Mouse (Mus musculus): ENCODE data around the gene Map3k5.

GRCm38 (mm10) chr10:20060320-20060970, 126.2 kb downstream of the Map3k5 start:
- TF ChIP-seq POLR2A (IDR thresholded peaks at IDR 0.05; ENCODE audit: control insufficient read depth in 1 of 2, insufficient read depth in 1 of 2, low read depth in 1 of 2, low read length in 2 of 2, poor library complexity in 1 of 2) (no peak), CTCF (IDR thresholded peaks at IDR 0.05 in 2 of 3, conservative IDR thresholded peaks at IDR 0.05 in 1 of 3; ENCODE audit: control insufficient read depth in 1 of 3, insufficient read depth in 1 of 3, low read depth in 2 of 3, low read length in 3 of 3, poor library complexity in 1 of 3, severe bottlenecking in 1 of 3) (no peak), EP300 (IDR thresholded peaks at IDR 0.05; ENCODE audit: low read depth in 1 of 2, low read length in 2 of 2) (no peak), ZC3H11A (IDR thresholded peaks at IDR 0.05; ENCODE audit: low read depth, low read length) (no peak), HCFC1 (IDR thresholded peaks at IDR 0.05; ENCODE audit: low read depth, low read length) (no peak), CHD2 (IDR thresholded peaks at IDR 0.05; ENCODE audit: low read length) (no peak), TBP (IDR thresholded peaks at IDR 0.05; ENCODE audit: low read depth, low read length) (no peak), ZKSCAN1 (IDR thresholded peaks at IDR 0.05; ENCODE audit: low read depth, low read length) (no peak), MXI1 (IDR thresholded peaks at IDR 0.05; ENCODE audit: low read depth, low read length) (no peak), MAX (IDR thresholded peaks at IDR 0.05; ENCODE audit: low read length) (no peak), GATA1 (IDR thresholded peaks at IDR 0.05; ENCODE audit: low read depth, low read length) (no peak)
